Mouse (Mus musculus) ES-E14 (cell line): ENCODE results near the gene Tube1.

Source experiments
- CHD2 ChIP-seq: IDR thresholded peaks from 2 replicates; pipeline ENCODE4 v1.6.1; 2014; ENCODE audit warnings: mild to moderate bottlenecking, low read depth, low read length, inconsistent platforms
- ZNF384 ChIP-seq: IDR thresholded peaks from 2 replicates; pipeline ENCODE4 v1.6.1; 2012; ENCODE audit warnings: low read depth, low read length, inconsistent platforms

- TF ChIP-seq ZNF384: no peak
- TF ChIP-seq CHD2: no peak
Measured at GRCm38 (mm10) chr10:39170181-39170580, 36.4 kb downstream of the Tube1 start.
